Mouse (Mus musculus) naive thymus-derived CD4-positive, alpha-beta T cell, adult 2 months (primary cell): Measurements from ENCODE around the gene Ilvbl.
A peak's percentile ranks its signal among the peaks of the same experiment; 100 is the strongest.
"Not testable (repeated sequence)": the region's sequence is repeated elsewhere in the genome, so short reads cannot be mapped to it uniquely, and the experiment has no call there.

ENCODE experiments used
- DNase-seq: peaks from one replicate; pipeline ENCODE4 v3.0.0-alpha.2; 2011; ENCODE audit warnings: low read depth

Gene Ilvbl

DNA sequence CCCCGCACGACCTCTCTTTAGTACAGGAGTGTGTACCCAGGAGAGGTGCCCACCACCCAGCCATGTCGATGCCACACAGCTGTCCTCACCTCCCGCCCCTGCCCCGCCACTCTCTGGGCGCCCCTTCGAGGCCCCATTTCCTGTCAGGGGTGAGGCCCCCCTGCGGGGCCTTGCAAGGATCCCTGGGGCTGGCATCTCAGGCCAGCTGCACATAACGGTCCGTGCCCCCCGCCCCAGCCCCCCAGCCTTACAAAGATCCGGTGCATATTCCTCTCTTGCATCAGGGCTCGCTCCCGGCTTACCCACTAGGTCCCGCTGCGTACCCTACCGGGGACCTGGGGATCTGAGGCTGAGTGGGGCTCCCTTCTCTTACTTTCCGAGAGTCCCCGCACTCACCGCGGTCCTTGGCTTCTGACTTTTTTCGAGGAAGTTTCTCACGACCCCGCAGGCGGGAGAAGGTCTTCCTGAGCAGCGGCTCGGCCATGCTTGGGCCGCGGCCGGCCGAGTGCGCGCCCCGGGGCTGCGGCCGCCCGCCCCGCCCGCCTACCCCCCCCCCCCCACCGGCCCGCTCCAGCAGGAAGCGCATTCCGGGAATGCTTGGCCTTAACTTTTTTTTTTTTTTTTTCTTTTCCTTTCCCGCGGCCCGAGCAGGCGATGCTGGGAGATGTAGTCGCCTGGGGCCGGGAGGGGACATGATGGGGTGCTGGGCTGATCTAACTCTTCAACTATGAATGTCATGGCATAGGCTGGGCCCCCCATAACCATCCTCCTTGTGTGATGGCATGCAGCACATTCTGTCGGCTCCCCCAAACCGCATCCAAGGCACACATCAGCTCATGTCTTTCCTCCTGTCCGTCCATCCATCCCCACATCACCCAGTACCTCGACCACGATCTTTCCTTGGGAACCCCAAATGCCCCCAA, 17.5 kb downstream of the Ilvbl start, which contains the start of gene Syde1:
Syde1 (minus strand) TSS at position 559 of the 923 bp plus-strand sequence.
- peak; percentile 57 for DNase-seq

DNA sequence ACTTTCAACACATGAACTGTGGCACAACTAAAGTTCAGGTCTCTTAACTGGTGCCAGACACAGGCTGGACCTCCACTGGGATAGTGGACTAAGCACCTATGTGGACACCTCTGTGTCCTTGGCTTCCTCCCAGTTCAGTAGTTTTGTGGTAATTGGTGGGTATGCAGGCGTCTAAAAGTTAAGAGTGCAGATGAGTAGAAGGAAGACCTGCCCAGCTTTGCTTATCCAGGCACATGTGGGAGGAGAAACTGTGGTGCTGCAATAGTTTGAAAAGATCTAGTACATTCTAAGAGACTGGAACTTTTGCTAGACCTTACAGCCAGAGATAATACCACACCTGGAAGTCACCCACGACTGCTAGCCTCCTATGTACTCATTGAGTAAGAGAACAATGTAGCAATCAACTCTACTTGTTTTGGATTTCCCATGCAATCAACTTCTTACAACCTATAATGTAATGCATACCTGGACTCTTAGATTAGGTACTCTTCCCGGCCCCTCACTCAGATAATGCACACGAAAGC, 18.8 kb downstream of the Ilvbl start:
- no peak for DNase-seq

GRCm38 (mm10) chr10:78593736-78594135, 19.6 kb downstream of the Ilvbl start:
- no peak for DNase-seq

- no peak for DNase-seq
Observed at GRCm38 (mm10) chr10:78594157-78594556, 20.0 kb downstream of the Ilvbl start.

DNA sequence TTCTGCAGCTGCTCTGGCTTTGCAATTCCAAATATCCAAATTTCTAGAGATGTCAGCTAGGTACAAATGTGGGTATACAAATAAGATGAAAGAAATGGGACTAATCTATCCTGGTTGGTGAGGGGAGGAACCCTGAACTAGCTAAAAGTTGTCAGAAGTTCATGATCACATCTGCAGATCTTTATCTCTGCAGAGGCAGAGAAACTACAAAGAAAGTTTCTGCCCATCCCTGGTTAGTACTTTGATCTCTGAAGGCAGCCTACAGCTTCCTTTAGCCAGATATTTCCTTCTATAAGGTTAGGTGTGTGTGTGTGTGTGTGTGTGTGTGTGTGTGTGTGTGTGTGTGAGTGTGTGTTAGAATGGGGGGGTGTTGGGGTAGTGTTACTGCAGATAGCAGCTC, 20.4 kb downstream of the Ilvbl start:
- DNase-seq = peak; percentile 78

GRCm38 (mm10) chr10:78599865-78600264, 25.7 kb downstream of the Ilvbl start:
- DNase-seq = no peak

GRCm38 (mm10) chr10:78605080-78605479, 30.9 kb downstream of the Ilvbl start:
- peak; percentile 85 for DNase-seq

DNA sequence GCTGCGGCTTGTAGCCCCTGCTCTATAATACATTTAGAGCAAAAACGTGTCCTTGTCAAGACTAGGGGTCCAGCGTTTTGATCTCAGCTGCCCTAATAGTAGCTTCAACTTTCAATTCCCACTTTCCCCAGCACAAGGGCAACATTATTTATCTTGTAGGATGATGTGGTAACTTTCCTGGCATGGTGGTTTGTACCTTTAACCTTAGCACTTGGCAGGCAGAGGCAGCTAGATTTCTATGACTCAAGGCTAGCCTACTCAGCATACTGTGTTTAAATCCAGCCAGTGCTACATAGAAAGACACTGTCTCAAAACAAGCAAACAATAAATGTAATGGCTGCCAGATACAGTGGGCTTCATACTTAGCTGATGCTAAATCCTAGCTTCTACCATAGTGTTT, 33.5 kb downstream of the Ilvbl start:
- no peak for DNase-seq

GRCm38 (mm10) chr10:78617974-78618373, 43.8 kb downstream of the Ilvbl start, which contains the start of gene Olfr1357:
Gene Olfr1357 (minus strand): TSS chr10:78618074.
- DNase-seq = no peak

GRCm38 (mm10) chr10:78623143-78623542, 49.0 kb downstream of the Ilvbl start:
- DNase-seq = not testable (repeated sequence)

GRCm38 (mm10) chr10:78630194-78630593, 56.0 kb downstream of the Ilvbl start:
- no peak for DNase-seq

- peak; percentile 20 for DNase-seq
Observed at GRCm38 (mm10) chr10:78632311-78632710, 58.2 kb downstream of the Ilvbl start.
